Mouse (Mus musculus) small intestine, adult 2 months (tissue): Measurements from ENCODE around the gene Nudt13. TPM values are rescaled to one million over a fixed set of nuclear protein-coding genes. Genes with fewer than 3 reads are reported as not detected.

ENCODE experiments used
- H3K27ac ChIP-seq: fragments of 200-500 bp; 2 replicates; pipeline ENCODE4 v1.5.1; 2012; ENCODE audit warnings: low read depth, low read length, control low read depth, inconsistent platforms; ENCODE audit not compliant: insufficient read depth
- H3K27me3 ChIP-seq: fragments of 200-500 bp; 2 replicates; pipeline ENCODE4 v1.6.1; 2012; ENCODE audit warnings: mild to moderate bottlenecking, moderate library complexity, low read length, inconsistent platforms; ENCODE audit not compliant: control insufficient read depth, insufficient read depth
- H3K36me3 ChIP-seq: fragments of 200-500 bp; 2 replicates; pipeline ENCODE4 v1.6.1; 2012; ENCODE audit warnings: mild to moderate bottlenecking, low read length, control low read depth, inconsistent platforms; ENCODE audit not compliant: control insufficient read depth, insufficient read depth
- H3K4me1 ChIP-seq: fragments of 200-500 bp; 2 replicates; pipeline ENCODE4 v1.6.1; 2012; ENCODE audit warnings: low read length, inconsistent platforms, mixed read lengths; ENCODE audit not compliant: control insufficient read depth, insufficient read depth, insufficient read length
- H3K4me3 ChIP-seq: fragments of 200-500 bp; 2 replicates; pipeline ENCODE4 v1.5.1; 2012; ENCODE audit warnings: low read depth, mild to moderate bottlenecking, control low read depth, inconsistent platforms, low read length, moderate library complexity
- CTCF ChIP-seq: fragments of 200-500 bp; IDR thresholded peaks from 2 replicates; pipeline ENCODE4 v1.5.1; 2012; ENCODE audit warnings: low read depth, mild to moderate bottlenecking, control low read depth, inconsistent platforms, low read length, moderate library complexity, mixed read lengths; ENCODE audit not compliant: insufficient replicate concordance, insufficient read length; ENCODE audit errors: extremely low read depth
- POLR2A ChIP-seq: fragments of 200-500 bp; IDR thresholded peaks from 2 replicates; pipeline ENCODE4 v1.6.1; 2012; ENCODE audit warnings: low read depth, mild to moderate bottlenecking, control low read depth, inconsistent platforms, low read length, moderate library complexity
- WGBS: fragments of 180-500 bp; shearing (Covaris S2); methylation state at CpG from one replicate; pipeline ENCODE4 v1.1.7; 2018; 5-methylcytosine and 5-hydroxymethylcytosine counted together
- polyA plus RNA-seq: library from polyadenylated mRNA; depleted of rRNA; stranded (reverse); fragments of >200 nt; gene quantifications from 2 replicates; pipeline ENCODE4 v1.2.3, GENCODE M21; 2012; rRNA removed

Gene Nudt13
- polyA plus RNA-seq = 6.8 and 12.2 TPM in 2 replicates

- H3K4me1 ChIP-seq = peaks cover 4% of the 10 kb centered on the region; the same call in 1 of the 2 replicates
- 22% methylated on average over 14 of the region's 14 CpGs for WGBS
- H3K27me3 ChIP-seq = no peaks in the 10 kb centered on the region
- no peaks in the 10 kb centered on the region; the same call in 1 of the 2 replicates for H3K36me3 ChIP-seq
- 0 out of 2 replicates have a peak within 1 kb of the TSS, but pooled peaks have one; percentile 43 for H3K27ac ChIP-seq
- TF ChIP-seq CTCF (no peak), POLR2A (no peak)
- peak within 1 kb of the TSS; percentile 58 for H3K4me3 ChIP-seq
Observed at GRCm38 (mm10) chr14:20294117-20294892, at the start of gene Nudt13. Nudt13 (plus strand) TSS chr14:20294697.

- Histone ChIP-seq H3K36me3 (no peaks in the 10 kb centered on the region), H3K27ac (no peak overlapping the region), H3K4me3 (no peak overlapping the region), H3K27me3 (no peaks in the 10 kb centered on the region), H3K4me1 (peaks cover 8% of the 10 kb centered on the region; the same call in 1 of the 2 replicates)
- TF ChIP-seq CTCF (no peak), POLR2A (no peak)
- 12% methylated on average over 2 of the region's 2 CpGs for WGBS
Observed at GRCm38 (mm10) chr14:20245318-20245717, 49.2 kb upstream of the Nudt13 start.

- Histone ChIP-seq H3K27ac (no peak overlapping the region), H3K27me3 (no peaks in the 10 kb centered on the region), H3K4me3 (no peak overlapping the region), H3K36me3 (no peaks in the 10 kb centered on the region), H3K4me1 (peaks cover 8% of the 10 kb centered on the region; the same call in 1 of the 2 replicates)
- 79% methylated on average over 5 of the region's 5 CpGs for WGBS
- no peak for TF ChIP-seq CTCF
- no peak for TF ChIP-seq POLR2A
Observed at GRCm38 (mm10) chr14:20245861-20246260, 48.6 kb upstream of the Nudt13 start.

- WGBS = 79% methylated on average over 11 of the region's 11 CpGs
- Histone ChIP-seq H3K36me3 (no peaks in the 10 kb centered on the region), H3K27ac (no peak overlapping the region), H3K4me3 (no peak overlapping the region), H3K4me1 (peaks cover 8% of the 10 kb centered on the region; the same call in 1 of the 2 replicates), H3K27me3 (no peaks in the 10 kb centered on the region)
- TF ChIP-seq POLR2A (no peak), CTCF (no peak)
Observed at GRCm38 (mm10) chr14:20246811-20247266, 47.7 kb upstream of the Nudt13 start.

GRCm38 (mm10) chr14:20248001-20248400 lies 46.5 kb upstream of the Nudt13 start:
- no peak overlapping the region for H3K27ac ChIP-seq
- TF ChIP-seq POLR2A = no peak
- no peak for TF ChIP-seq CTCF
- no peaks in the 10 kb centered on the region for H3K36me3 ChIP-seq
- no peak overlapping the region for H3K4me3 ChIP-seq
- H3K27me3 ChIP-seq = no peaks in the 10 kb centered on the region
- WGBS = 92% methylated on average over 3 of the region's 3 CpGs
- H3K4me1 ChIP-seq = peaks cover 8% of the 10 kb centered on the region; the same call in 1 of the 2 replicates

GRCm38 (mm10) chr14:20250237-20251171 lies 44.0 kb upstream of the Nudt13 start:
- Histone ChIP-seq H3K4me3 (no peak overlapping the region), H3K4me1 (peaks cover 5% of the 10 kb centered on the region; the same call in 1 of the 2 replicates), H3K27me3 (no peaks in the 10 kb centered on the region), H3K36me3 (no peaks in the 10 kb centered on the region), H3K27ac (no peak overlapping the region)
- TF ChIP-seq POLR2A (no peak), CTCF (no peak)
- 84% methylated on average over 14 of the region's 14 CpGs for WGBS
